Mouse (Mus musculus): Measurements from ENCODE around the gene Zdhhc16. TPM values are rescaled to one million over a fixed set of nuclear protein-coding genes. Genes with fewer than 3 reads are reported as not detected.

Gene Zdhhc16
- total RNA-seq (2021), result 36.0 and 39.8 TPM in 2 replicates
- long read RNA-seq, transcript Zdhhc16-201 (11 exons, 1,821 nt), result major isoform, 26 of 63 reads
- long read RNA-seq, partial matches to known transcripts, result 3 of 63 reads
- long read RNA-seq, other reads (novel, unspliced or antisense), result 34 of 63 reads

DNA sequence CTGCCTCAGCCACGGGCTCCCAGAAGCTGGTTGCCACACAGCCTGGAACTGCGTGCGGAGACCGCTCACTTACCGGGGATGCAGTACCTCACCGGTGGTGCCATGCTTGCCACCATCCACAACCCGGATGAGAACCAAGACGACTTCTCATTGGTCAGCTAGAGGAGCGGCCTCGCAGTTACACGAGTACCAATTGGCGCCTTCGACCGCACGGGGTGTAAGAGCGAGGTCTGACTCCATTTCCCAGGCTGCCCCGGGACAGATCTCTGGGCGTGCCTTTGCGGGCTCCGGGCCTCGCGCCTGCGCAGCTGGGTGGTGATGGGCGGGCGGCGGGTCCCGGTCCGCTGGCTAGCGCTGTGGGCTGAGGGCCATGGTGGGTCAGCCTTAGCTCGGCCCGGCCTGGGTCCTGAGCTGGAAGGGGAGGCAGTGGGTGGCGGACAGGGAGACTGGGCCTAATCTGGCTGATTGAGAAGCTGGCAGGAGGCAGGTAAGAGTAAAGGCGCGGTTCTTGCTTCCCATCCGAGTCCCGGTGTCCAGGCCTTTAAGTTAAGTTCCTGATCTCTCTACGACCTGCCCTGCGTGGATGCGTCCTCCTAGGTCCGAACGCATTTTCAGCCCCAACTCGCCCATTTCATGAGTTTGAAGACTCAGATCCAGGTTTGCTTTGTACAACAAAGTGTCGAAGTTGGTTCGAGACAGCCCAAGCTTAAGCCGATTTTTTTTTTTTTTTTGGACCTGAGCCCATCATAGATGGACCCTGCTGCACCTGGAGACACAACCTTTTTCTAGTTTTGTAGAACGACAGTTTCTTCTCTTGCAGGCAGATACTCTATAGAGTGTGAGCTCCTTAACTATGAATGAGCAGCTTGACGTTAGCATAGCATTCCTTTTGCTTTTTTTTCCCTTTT is at the start of gene Zdhhc16, which contains the start of gene Exosc1:
Gene Zdhhc16 (plus strand): TSS at position 302 of the 908 bp plus-strand sequence.
Gene Exosc1 (minus strand): TSS at position 245 of the 908 bp plus-strand sequence.
- peak; percentile 99 for DNase-seq

GRCm38 (mm10) chr19:41883882-41884281 is 49.4 kb upstream of the Zdhhc16 start:
- no peak for DNase-seq

DNA sequence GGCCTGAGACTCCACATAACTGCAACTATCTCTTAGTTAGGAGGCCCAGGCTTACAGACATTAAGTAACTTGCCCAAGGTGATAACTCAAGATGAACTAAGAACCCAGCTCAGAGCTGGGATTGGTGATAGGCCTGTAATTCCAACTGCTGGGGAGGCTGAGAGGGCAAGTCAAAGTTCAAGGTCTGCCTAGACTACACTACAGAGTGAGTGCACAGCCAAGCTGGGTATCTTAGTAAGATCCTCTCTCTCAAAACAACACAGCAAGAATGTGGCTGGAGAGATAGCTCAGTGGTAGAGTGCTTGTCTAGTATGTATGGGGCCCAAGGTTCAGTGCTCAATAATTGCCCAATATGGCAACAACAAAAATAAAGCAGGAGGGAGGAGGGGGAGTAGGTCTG is 45.1 kb upstream of the Zdhhc16 start:
- DNase-seq, result no peak

DNA sequence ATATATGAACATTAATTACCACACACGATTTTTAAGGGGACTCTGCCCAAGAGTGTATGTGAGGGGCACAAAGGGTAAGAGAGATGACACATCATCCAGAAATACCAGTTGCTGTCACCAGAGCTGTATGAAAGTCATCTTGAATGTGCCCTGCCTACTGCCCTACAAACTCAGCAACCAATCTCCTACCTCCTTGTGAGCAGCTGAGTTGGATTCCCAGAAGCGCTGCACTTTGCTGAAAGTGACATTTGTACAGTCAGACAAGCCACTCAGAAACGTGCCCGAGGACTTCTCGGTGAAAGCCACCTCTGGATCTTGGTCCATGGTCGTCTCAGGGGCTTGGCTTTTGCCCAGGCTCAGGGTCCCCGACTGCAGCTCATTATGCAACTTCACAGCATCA is 38.3 kb upstream of the Zdhhc16 start:
- DNase-seq, result no peak

- peak; percentile 63 for DNase-seq
Measured at GRCm38 (mm10) chr19:41895460-41896318, 37.6 kb upstream of the Zdhhc16 start, which contains the start of gene Rrp12. Gene Rrp12, minus strand, starts transcription at chr19:41896173.

DNA sequence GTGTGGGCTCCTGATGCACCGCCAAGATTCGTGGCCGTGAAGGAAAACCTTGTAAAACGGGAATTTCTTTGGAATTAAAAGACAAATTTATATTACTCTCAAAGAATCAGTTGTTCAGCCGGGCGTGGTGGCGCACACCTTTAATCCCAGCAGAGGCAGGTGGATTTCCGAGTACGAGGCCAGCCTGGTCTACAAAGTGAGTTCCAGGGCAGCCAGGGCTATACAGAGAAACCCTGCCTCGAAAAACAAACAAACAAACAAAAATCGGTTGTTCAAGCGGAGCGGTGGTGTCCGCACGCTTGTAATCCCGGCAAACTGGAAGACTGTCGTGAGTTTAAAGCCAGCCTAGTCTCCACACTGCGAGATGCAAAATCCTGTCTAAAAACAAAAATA is 37.0 kb upstream of the Zdhhc16 start:
- DNase-seq, result no peak

DNA sequence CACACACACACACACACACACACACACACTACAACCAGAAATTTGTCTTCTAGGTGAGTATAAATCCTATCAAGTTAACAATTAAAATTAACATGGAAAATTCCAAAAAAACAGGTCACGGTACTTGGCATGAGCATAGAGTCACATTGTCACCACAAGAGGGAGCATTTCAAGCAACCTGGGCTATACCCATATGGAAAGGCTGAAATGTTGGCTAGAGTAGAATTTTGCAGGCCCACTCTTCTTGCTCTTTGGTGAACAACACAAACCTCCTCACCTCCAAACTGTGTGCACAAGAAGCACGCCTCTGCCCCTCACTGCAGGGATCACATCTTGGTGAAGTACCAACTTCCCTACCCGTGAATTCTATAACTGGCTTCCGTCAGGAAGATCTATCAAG is 34.4 kb upstream of the Zdhhc16 start:
- no peak for DNase-seq

GRCm38 (mm10) chr19:41900495-41901090 is 32.7 kb upstream of the Zdhhc16 start:
- no peak for DNase-seq

DNA sequence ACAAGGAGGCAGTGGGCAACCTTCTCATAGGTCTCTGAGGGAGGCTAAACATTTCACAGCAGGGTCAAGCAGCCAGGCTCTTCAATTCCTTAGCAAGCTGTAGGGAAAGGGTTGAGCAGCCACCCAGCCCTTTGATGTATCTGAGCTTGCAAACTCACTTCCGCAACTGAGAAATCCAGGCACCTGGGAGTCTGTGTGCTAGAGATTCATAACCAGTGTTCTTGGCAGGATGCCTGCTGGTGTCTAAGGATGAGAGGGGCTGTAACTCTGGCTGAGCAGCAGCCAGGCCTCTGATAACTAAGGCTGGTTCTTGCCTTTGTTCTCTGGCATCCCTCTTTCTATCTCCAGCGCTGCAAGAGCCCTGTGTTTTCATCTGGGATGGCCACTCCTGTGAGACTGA is 31.6 kb upstream of the Zdhhc16 start:
- peak; percentile 34 for DNase-seq

- no peak for DNase-seq
Measured at GRCm38 (mm10) chr19:41902848-41903593, 30.3 kb upstream of the Zdhhc16 start.

- DNase-seq, result no peak
Measured at GRCm38 (mm10) chr19:41905246-41905645, 28.0 kb upstream of the Zdhhc16 start.

- DNase-seq, result no peak
Measured at GRCm38 (mm10) chr19:41906311-41907078, 26.8 kb upstream of the Zdhhc16 start.

- DNase-seq, result no peak
Measured at GRCm38 (mm10) chr19:41907079-41907760, 26.1 kb upstream of the Zdhhc16 start.

- no peak for DNase-seq
Measured at GRCm38 (mm10) chr19:41908736-41909135, 24.5 kb upstream of the Zdhhc16 start.

DNA sequence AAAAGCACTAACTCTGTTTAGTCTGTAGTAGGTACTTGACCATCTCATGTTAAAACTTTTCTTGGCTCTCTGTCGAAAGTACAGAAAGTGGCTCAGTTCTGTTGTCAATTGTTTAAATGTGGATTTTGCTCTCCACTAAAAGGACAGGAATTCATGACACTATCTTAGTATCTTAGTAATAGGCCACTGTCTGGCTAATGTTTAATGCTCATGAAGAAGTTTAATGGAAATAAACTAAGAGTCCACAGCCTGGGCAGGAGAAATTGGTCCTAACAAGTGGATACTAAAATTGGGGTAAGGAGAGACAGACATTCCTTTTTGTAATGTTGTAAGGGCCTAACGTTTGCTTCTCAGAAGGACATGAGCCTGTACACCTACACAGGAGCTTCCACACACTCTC is 22.9 kb upstream of the Zdhhc16 start:
- DNase-seq, result no peak

GRCm38 (mm10) chr19:41911178-41912073 is 21.9 kb upstream of the Zdhhc16 start, which contains the start of gene Pgam1:
Gene Pgam1, plus strand, starts transcription at chr19:41911923.
- DNase-seq, result peak; percentile 98

DNA sequence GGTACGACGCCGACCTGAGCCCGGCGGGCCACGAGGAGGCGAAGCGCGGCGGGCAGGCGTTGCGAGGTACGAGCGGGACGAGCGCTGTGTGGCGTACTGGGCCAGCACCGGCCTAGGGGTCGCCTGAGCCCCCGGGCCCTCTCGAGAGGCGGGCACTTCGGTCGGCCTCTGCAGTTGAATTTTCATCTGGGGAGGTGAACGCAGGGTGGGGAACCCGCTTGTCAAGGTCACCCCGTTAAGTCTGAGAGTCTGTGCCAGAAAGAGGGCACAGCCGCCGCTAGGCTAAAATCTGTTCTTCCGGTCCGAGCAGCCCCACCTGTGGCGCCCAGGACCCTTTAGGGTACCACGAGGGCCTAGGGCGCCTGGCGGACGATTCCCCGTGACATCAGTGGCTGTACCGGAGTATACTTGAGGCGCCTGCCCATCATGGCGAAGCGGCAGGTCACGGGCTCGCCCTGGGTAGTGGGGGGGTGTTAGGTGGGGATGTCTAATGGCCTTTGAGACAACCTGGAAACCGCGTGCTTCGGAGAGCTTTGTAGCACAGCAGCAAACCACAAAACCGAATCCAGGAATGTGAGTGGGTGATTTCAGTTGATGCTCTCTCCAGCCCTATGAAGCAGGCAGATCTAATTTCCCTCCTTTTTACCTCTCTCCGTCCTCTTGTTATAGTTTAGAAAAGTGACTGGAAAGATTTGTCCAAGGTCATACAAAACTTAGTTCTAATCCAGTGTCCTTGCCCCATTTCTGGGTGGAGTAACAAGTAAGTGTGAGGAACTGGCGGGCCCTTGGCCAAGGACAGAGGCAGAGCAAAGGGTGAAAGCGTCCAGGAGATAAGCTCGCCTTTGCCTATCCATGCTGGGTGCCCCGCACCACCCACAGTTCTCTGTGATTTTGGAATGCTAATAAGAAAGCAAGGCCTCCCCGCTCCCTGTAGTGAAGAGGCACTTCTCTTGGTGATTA is 20.9 kb upstream of the Zdhhc16 start:
- peak; percentile 73 for DNase-seq
